Mouse (Mus musculus) embryonic facial prominence, embryonic 11.5 days (tissue): ENCODE results near the gene Snrpa. TPM values are rescaled to one million over a fixed set of nuclear protein-coding genes. Genes with fewer than 3 reads are reported as not detected.

Source experiments
- ATAC-seq: fragments of 200-750 bp; cut with Nextera tagmentation; replicated peaks from 2 replicates; pipeline ENCODE4 v1.8.0; 2017; ENCODE audit warnings: low read depth; ENCODE audit not compliant: insufficient number of reproducible peaks, low FRiP score, low TSS enrichment
- DNase-seq: peaks from one replicate; pipeline ENCODE4 v3.0.0-alpha.2; 2015; ENCODE audit warnings: low spot score
- H3K27ac ChIP-seq: fragments of 300-500 bp; sonication (generic); replicated peaks from 2 replicates; pipeline ENCODE4 v1.5.1; 2014; ENCODE audit warnings: mild to moderate bottlenecking, low read depth, low read length, control low read depth
- H3K27me3 ChIP-seq: fragments of 300-500 bp; sonication (generic); 2 replicates; pipeline ENCODE4 v1.6.1; 2014; ENCODE audit warnings: mild to moderate bottlenecking, low read length, moderate library complexity, mixed read lengths; ENCODE audit not compliant: control insufficient read depth, insufficient read depth
- H3K36me3 ChIP-seq: fragments of 300-500 bp; sonication (generic); replicated peaks from 2 replicates; pipeline ENCODE4 v1.6.1; 2014; ENCODE audit warnings: low read depth, mild to moderate bottlenecking, low read length, moderate library complexity, mixed read lengths; ENCODE audit not compliant: control insufficient read depth, insufficient read depth
- H3K4me1 ChIP-seq: fragments of 300-500 bp; sonication (generic); 2 replicates; pipeline ENCODE4 v1.6.1; 2014; ENCODE audit warnings: low read length, mixed read lengths; ENCODE audit not compliant: control insufficient read depth, insufficient read depth
- H3K4me2 ChIP-seq: fragments of 300-500 bp; sonication (generic); 2 replicates; pipeline ENCODE4 v1.6.1; 2014; ENCODE audit warnings: low read depth, mild to moderate bottlenecking, control low read depth, low read length, moderate library complexity
- H3K4me3 ChIP-seq: fragments of 300-500 bp; sonication (generic); 2 replicates; pipeline ENCODE4 v1.5.1; 2014; ENCODE audit warnings: low read depth, low read length, control low read depth
- H3K9ac ChIP-seq: fragments of 300-500 bp; sonication (generic); replicated peaks from 2 replicates; pipeline ENCODE4 v1.6.1; 2014; ENCODE audit warnings: mild to moderate bottlenecking, control low read depth, low read length
- H3K9me3 ChIP-seq: fragments of 300-500 bp; sonication (generic); replicated peaks from 2 replicates; pipeline ENCODE4 v1.6.1; 2016; ENCODE audit warnings: mild to moderate bottlenecking, low read length, inconsistent platforms, mixed read lengths; ENCODE audit not compliant: control insufficient read depth
- WGBS: fragments of 180-500 bp; shearing (Covaris S2); extraction: QIAGEN DNeasy Blood & Tissue Kit; methylation state at CpG from one replicate; pipeline ENCODE4 v1.1.7; 2014; 5-methylcytosine and 5-hydroxymethylcytosine counted together
- polyA plus RNA-seq: library from polyadenylated mRNA; unstranded; fragments of >200 nt; fragmentation: Nextera tagmentation; extraction: Ambion mirVana; gene quantifications from 2 replicates; pipeline ENCODE4 v1.2.1, GENCODE M21; 2014

The Snrpa gene
- polyA plus RNA-seq, 1 experiment from 2014 or later = 355 TPM

GRCm38 (mm10) chr7:27180036-27180435 lies 16.0 kb downstream of the Snrpa start:
- Histone ChIP-seq H3K4me1 (no peaks in the 10 kb centered on the region), H3K27ac (no peak overlapping the region), H3K4me2 (no peak overlapping the region), H3K4me3 (no peak overlapping the region), H3K36me3 (peaks cover 3% of the 10 kb centered on the region; the same call in 1 of the 2 replicates), H3K9me3 (no peaks in the 10 kb centered on the region), H3K9ac (no peak overlapping the region), H3K27me3 (no peaks in the 10 kb centered on the region)
- DNase-seq (no peak), ATAC-seq (no peak)
- 89% methylated on average over 5 of the region's 5 CpGs for WGBS

GRCm38 (mm10) chr7:27179217-27179918 lies 16.7 kb downstream of the Snrpa start:
- Histone ChIP-seq H3K27me3 (no peaks in the 10 kb centered on the region), H3K9me3 (no peaks in the 10 kb centered on the region), H3K4me3 (peak overlapping the region; percentile 69), H3K4me2 (peak overlapping the region; percentile 32), H3K36me3 (no peaks in the 10 kb centered on the region), H3K27ac (peak overlapping the region; percentile 5; the same call in 1 of the 2 replicates), H3K9ac (peak overlapping the region; percentile 14; the same call in 1 of the 2 replicates), H3K4me1 (no peaks in the 10 kb centered on the region)
- ATAC-seq (0 out of 2 replicates have a peak, but pooled peaks have one; percentile 0), DNase-seq (no peak)
- 46% methylated on average over 16 of the region's 16 CpGs for WGBS

- WGBS = 1% methylated on average over 47 of the region's 53 CpGs
- Histone ChIP-seq H3K4me2 (peak within 1 kb of the TSS; percentile 36), H3K9me3 (no peaks in the 10 kb centered on the region), H3K4me3 (peak within 1 kb of the TSS; percentile 69), H3K36me3 (no peaks in the 10 kb centered on the region), H3K9ac (peak within 1 kb of the TSS; percentile 54), H3K27ac (peak within 1 kb of the TSS; percentile 84), H3K27me3 (no peaks in the 10 kb centered on the region), H3K4me1 (no peaks in the 10 kb centered on the region)
- DNase-seq (peak; percentile 99), ATAC-seq (peak; percentile 97)
Observed at GRCm38 (mm10) chr7:27178324-27179216, 17.5 kb downstream of the Snrpa start, which contains the start of gene Rab4b. Rab4b (minus strand) TSS chr7:27178896.

GRCm38 (mm10) chr7:27177942-27178323 lies 18.1 kb downstream of the Snrpa start:
- Histone ChIP-seq H3K27me3 (no peaks in the 10 kb centered on the region), H3K36me3 (peaks cover 2% of the 10 kb centered on the region), H3K4me3 (peak overlapping the region; percentile 69), H3K9ac (peak overlapping the region; percentile 54), H3K9me3 (no peaks in the 10 kb centered on the region), H3K4me2 (peak overlapping the region; percentile 36), H3K27ac (peak overlapping the region; percentile 84; the same call in 1 of the 2 replicates), H3K4me1 (no peaks in the 10 kb centered on the region)
- ATAC-seq = peak; percentile 16
- no peak for DNase-seq
- 20% methylated on average over 4 of the region's 4 CpGs for WGBS

GRCm38 (mm10) chr7:27174896-27175295 lies 21.2 kb downstream of the Snrpa start:
- Histone ChIP-seq H3K27ac (no peak overlapping the region), H3K4me3 (no peak overlapping the region), H3K27me3 (no peaks in the 10 kb centered on the region), H3K9me3 (no peaks in the 10 kb centered on the region), H3K9ac (no peak overlapping the region), H3K36me3 (peaks cover 4% of the 10 kb centered on the region), H3K4me1 (no peaks in the 10 kb centered on the region), H3K4me2 (no peak overlapping the region)
- DNase-seq = no peak
- WGBS = 94% methylated on average over 7 of the region's 7 CpGs
- no peak for ATAC-seq

- no peaks in the 10 kb centered on the region for H3K27me3 ChIP-seq
- no peaks in the 10 kb centered on the region for H3K9me3 ChIP-seq
- 95% methylated on average over 15 of the region's 15 CpGs for WGBS
- no peak overlapping the region for H3K27ac ChIP-seq
- no peak overlapping the region for H3K4me3 ChIP-seq
- peaks cover 4% of the 10 kb centered on the region for H3K36me3 ChIP-seq
- no peak for DNase-seq
- ATAC-seq = no peak
- no peak overlapping the region for H3K9ac ChIP-seq
- no peak overlapping the region for H3K4me2 ChIP-seq
- H3K4me1 ChIP-seq = no peaks in the 10 kb centered on the region
Observed at GRCm38 (mm10) chr7:27174496-27174895, 21.6 kb downstream of the Snrpa start.

- no peak overlapping the region for H3K4me2 ChIP-seq
- 79% methylated on average over 3 of the region's 3 CpGs for WGBS
- no peak overlapping the region for H3K4me3 ChIP-seq
- no peaks in the 10 kb centered on the region for H3K9me3 ChIP-seq
- peaks cover 4% of the 10 kb centered on the region for H3K36me3 ChIP-seq
- H3K27ac ChIP-seq = no peak overlapping the region
- no peaks in the 10 kb centered on the region for H3K4me1 ChIP-seq
- no peak overlapping the region for H3K9ac ChIP-seq
- DNase-seq = no peak
- ATAC-seq = no peak
- no peaks in the 10 kb centered on the region for H3K27me3 ChIP-seq
Observed at GRCm38 (mm10) chr7:27170981-27171380, 25.1 kb downstream of the Snrpa start.

GRCm38 (mm10) chr7:27168371-27168770 lies 27.7 kb downstream of the Snrpa start:
- Histone ChIP-seq H3K4me1 (peaks cover 11% of the 10 kb centered on the region), H3K4me3 (no peak overlapping the region), H3K9me3 (no peaks in the 10 kb centered on the region), H3K27ac (no peak overlapping the region), H3K27me3 (no peaks in the 10 kb centered on the region), H3K4me2 (no peak overlapping the region), H3K36me3 (peaks cover 8% of the 10 kb centered on the region), H3K9ac (no peak overlapping the region)
- no peak for DNase-seq
- no peak for ATAC-seq
- WGBS = 90% methylated on average over 5 of the region's 5 CpGs
